Mouse (Mus musculus): ENCODE measurements around the gene Fads3. TPM values are rescaled to one million over a fixed set of nuclear protein-coding genes. Genes with fewer than 3 reads are reported as not detected.

Fads3 gene
- polyA plus RNA-seq, 1 experiment = 4.6 TPM

GRCm38 (mm10) chr19:10037534-10037933, 3.8 kb upstream of the Fads3 start:
- Histone ChIP-seq H3K27ac (ENCODE audit: insufficient read depth, low read depth, low read length) (no peak overlapping the region), H3K4me3 (ENCODE audit: insufficient read depth, low read length) (no peak overlapping the region), H3K4me1 (ENCODE audit: control insufficient read depth, insufficient read depth, low read length) (peaks cover 17% of the 10 kb centered on the region)
- no peak for TF ChIP-seq POLR2A (IDR thresholded peaks at IDR 0.05; ENCODE audit: borderline replicate concordance, low read depth, low read length)

GRCm38 (mm10) chr19:10038364-10038763, 3.0 kb upstream of the Fads3 start:
- TF ChIP-seq POLR2A (IDR thresholded peaks at IDR 0.05; ENCODE audit: borderline replicate concordance, low read depth, low read length) (no peak), CTCF (IDR thresholded peaks at IDR 0.05; ENCODE audit: low read depth, low read length) (no peak)
- H3K4me3 ChIP-seq (ENCODE audit: insufficient read depth, low read length) = no peak overlapping the region
- H3K27ac ChIP-seq (ENCODE audit: insufficient read depth, low read depth, low read length) = no peak overlapping the region
- H3K4me1 ChIP-seq (ENCODE audit: control insufficient read depth, insufficient read depth, low read length) = peaks cover 17% of the 10 kb centered on the region

GRCm38 (mm10) chr19:10038910-10039309, 2.5 kb upstream of the Fads3 start:
- TF ChIP-seq CTCF (IDR thresholded peaks at IDR 0.05; ENCODE audit: low read depth, low read length) (no peak), POLR2A (IDR thresholded peaks at IDR 0.05; ENCODE audit: borderline replicate concordance, low read depth, low read length) (no peak)
- Histone ChIP-seq H3K4me1 (ENCODE audit: control insufficient read depth, insufficient read depth, low read length) (peaks cover 17% of the 10 kb centered on the region), H3K27ac (ENCODE audit: insufficient read depth, low read depth, low read length) (no peak overlapping the region), H3K4me3 (ENCODE audit: insufficient read depth, low read length) (no peak overlapping the region)

GRCm38 (mm10) chr19:10039615-10040014, 1.8 kb upstream of the Fads3 start:
- Histone ChIP-seq H3K4me1 (ENCODE audit: control insufficient read depth, insufficient read depth, low read length) (peaks cover 17% of the 10 kb centered on the region), H3K4me3 (ENCODE audit: insufficient read depth, low read length) (no peak overlapping the region), H3K27ac (ENCODE audit: insufficient read depth, low read depth, low read length) (no peak overlapping the region)
- TF ChIP-seq POLR2A (IDR thresholded peaks at IDR 0.05; ENCODE audit: borderline replicate concordance, low read depth, low read length) (no peak), CTCF (IDR thresholded peaks at IDR 0.05; ENCODE audit: low read depth, low read length) (no peak)

GRCm38 (mm10) chr19:10040866-10041387, 442 bp upstream of the Fads3 start:
- TF ChIP-seq CTCF (IDR thresholded peaks at IDR 0.05; ENCODE audit: low read depth, low read length) = no peak
- TF ChIP-seq POLR2A (IDR thresholded peaks at IDR 0.05; ENCODE audit: borderline replicate concordance, low read depth, low read length) = no peak
- Histone ChIP-seq H3K4me3 (ENCODE audit: insufficient read depth, low read length) (peak overlapping the region; percentile 57), H3K27ac (ENCODE audit: insufficient read depth, low read depth, low read length) (no peak overlapping the region), H3K4me1 (ENCODE audit: control insufficient read depth, insufficient read depth, low read length) (peaks cover 18% of the 10 kb centered on the region)

GRCm38 (mm10) chr19:10042232-10042631, 863 bp downstream of the Fads3 start:
- peak overlapping the region; percentile 57; the same call in 1 of the 2 replicates for H3K4me3 ChIP-seq (ENCODE audit: insufficient read depth, low read length)

GRCm38 (mm10) chr19:10042816-10043215, 1.4 kb downstream of the Fads3 start:
- H3K4me3 ChIP-seq (ENCODE audit: insufficient read depth, low read length) = no peak overlapping the region
- TF ChIP-seq POLR2A (IDR thresholded peaks at IDR 0.05; ENCODE audit: borderline replicate concordance, low read depth, low read length) (no peak), CTCF (IDR thresholded peaks at IDR 0.05; ENCODE audit: low read depth, low read length) (no peak)
- H3K4me1 ChIP-seq (ENCODE audit: control insufficient read depth, insufficient read depth, low read length) = peaks cover 20% of the 10 kb centered on the region
- H3K27ac ChIP-seq (ENCODE audit: insufficient read depth, low read depth, low read length) = no peak overlapping the region

More at GRCm38 (mm10) chr19:10042232-10042631, 863 bp downstream of the Fads3 start:
- H3K27ac ChIP-seq (ENCODE audit: insufficient read depth, low read depth, low read length) = no peak overlapping the region
- peaks cover 22% of the 10 kb centered on the region for H3K4me1 ChIP-seq (ENCODE audit: control insufficient read depth, insufficient read depth, low read length)
- TF ChIP-seq CTCF (IDR thresholded peaks at IDR 0.05; ENCODE audit: low read depth, low read length) = no peak
- TF ChIP-seq POLR2A (IDR thresholded peaks at IDR 0.05; ENCODE audit: borderline replicate concordance, low read depth, low read length) = no peak

GRCm38 (mm10) chr19:10043643-10044042, 2.3 kb downstream of the Fads3 start:
- TF ChIP-seq POLR2A (IDR thresholded peaks at IDR 0.05; ENCODE audit: borderline replicate concordance, low read depth, low read length) (no peak), CTCF (IDR thresholded peaks at IDR 0.05; ENCODE audit: low read depth, low read length) (no peak)
- H3K27ac ChIP-seq (ENCODE audit: insufficient read depth, low read depth, low read length) = no peak overlapping the region
- H3K4me3 ChIP-seq (ENCODE audit: insufficient read depth, low read length) = no peak overlapping the region
- peaks cover 20% of the 10 kb centered on the region for H3K4me1 ChIP-seq (ENCODE audit: control insufficient read depth, insufficient read depth, low read length)

GRCm38 (mm10) chr19:10045707-10046106, 4.3 kb downstream of the Fads3 start:
- H3K4me1 ChIP-seq (ENCODE audit: control insufficient read depth, insufficient read depth, low read length) = peaks cover 27% of the 10 kb centered on the region
- H3K4me3 ChIP-seq (ENCODE audit: insufficient read depth, low read length) = no peak overlapping the region
- H3K27ac ChIP-seq (ENCODE audit: insufficient read depth, low read depth, low read length) = no peak overlapping the region
- TF ChIP-seq POLR2A (IDR thresholded peaks at IDR 0.05; ENCODE audit: borderline replicate concordance, low read depth, low read length) = no peak
- TF ChIP-seq CTCF (IDR thresholded peaks at IDR 0.05; ENCODE audit: low read depth, low read length) = no peak

- TF ChIP-seq POLR2A (IDR thresholded peaks at IDR 0.05; ENCODE audit: borderline replicate concordance, low read depth, low read length) = no peak
- TF ChIP-seq CTCF (IDR thresholded peaks at IDR 0.05; ENCODE audit: low read depth, low read length) = no peak
- H3K4me1 ChIP-seq (ENCODE audit: control insufficient read depth, insufficient read depth, low read length) = peaks cover 25% of the 10 kb centered on the region
- H3K27ac ChIP-seq (ENCODE audit: insufficient read depth, low read depth, low read length) = no peak overlapping the region
- H3K4me3 ChIP-seq (ENCODE audit: insufficient read depth, low read length) = no peak overlapping the region
Observed at GRCm38 (mm10) chr19:10046346-10046745, 5.0 kb downstream of the Fads3 start.

GRCm38 (mm10) chr19:10046983-10047382, 5.6 kb downstream of the Fads3 start:
- peaks cover 23% of the 10 kb centered on the region for H3K4me1 ChIP-seq (ENCODE audit: control insufficient read depth, insufficient read depth, low read length)
- TF ChIP-seq CTCF (IDR thresholded peaks at IDR 0.05; ENCODE audit: low read depth, low read length) (no peak), POLR2A (IDR thresholded peaks at IDR 0.05; ENCODE audit: borderline replicate concordance, low read depth, low read length) (no peak)
- no peak overlapping the region for H3K4me3 ChIP-seq (ENCODE audit: insufficient read depth, low read length)
- H3K27ac ChIP-seq (ENCODE audit: insufficient read depth, low read depth, low read length) = no peak overlapping the region

Data from bone marrow macrophage, adult 2 months (primary cell).